Mouse (Mus musculus) C2C12 (cell line): ENCODE measurements at regions not wholly inside any gene's neighbourhood (a gene's known extent, or its start where the extent isn't known, plus 50 kb on each side); places are given as distances from the start of the nearest gene placed in this dataset.

ENCODE experiments used
- H3K27me3 ChIP-seq: one replicate; pipeline ENCODE4 v1.6.1; 2011; ENCODE audit not compliant: control insufficient read depth, insufficient read depth, insufficient read length
- H3K36me3 ChIP-seq: one replicate; pipeline ENCODE4 v1.6.1; 2011; ENCODE audit not compliant: control insufficient read depth, insufficient read depth
- H3K4me3 ChIP-seq: one replicate; pipeline ENCODE4 v1.5.1; 2011; ENCODE audit warnings: mild to moderate bottlenecking, control low read depth; ENCODE audit not compliant: poor library complexity, insufficient read depth, severe bottlenecking
- H3K79me2 ChIP-seq: one replicate; pipeline ENCODE4 v1.6.1; 2011; ENCODE audit not compliant: control insufficient read depth, insufficient read depth
- H3K79me3 ChIP-seq: one replicate; pipeline ENCODE4 v1.6.1; 2011; ENCODE audit warnings: low read depth, control low read depth
- H3ac ChIP-seq: one replicate; pipeline ENCODE3; 2011; ENCODE audit warnings: low read depth; ENCODE audit not compliant: control insufficient read depth, insufficient read length
- CEBPB ChIP-seq: IDR thresholded peaks from one replicate; pipeline ENCODE4 v1.6.1; 2011; ENCODE audit warnings: low read depth, mild to moderate bottlenecking, control low read depth, moderate library complexity
- CTCF ChIP-seq: IDR thresholded peaks from one replicate; pipeline ENCODE4 v1.5.1; 2011; ENCODE audit not compliant: control insufficient read depth, insufficient read depth, insufficient read length
- FOSL1 ChIP-seq: IDR thresholded peaks from one replicate; pipeline ENCODE4 v1.8.0; 2011; ENCODE audit warnings: mild to moderate bottlenecking, low read length; ENCODE audit not compliant: poor library complexity, insufficient read depth, severe bottlenecking
- MAX ChIP-seq: IDR thresholded peaks from one replicate; pipeline ENCODE4 v1.6.1; 2011; ENCODE audit warnings: mild to moderate bottlenecking, control low read depth
- MYOD1 ChIP-seq: IDR thresholded peaks from one replicate; pipeline ENCODE4 v1.6.1; 2011; ENCODE audit warnings: low read depth; ENCODE audit not compliant: control insufficient read depth, insufficient read length
- MYOG ChIP-seq: IDR thresholded peaks from one replicate; pipeline ENCODE4 v1.6.1; 2011; ENCODE audit not compliant: control insufficient read depth, insufficient read length; ENCODE audit errors: extremely low read depth
- USF1 ChIP-seq: IDR thresholded peaks from one replicate; pipeline ENCODE4 v1.6.1; 2011; ENCODE audit warnings: low read depth, mild to moderate bottlenecking, control low read depth, moderate library complexity

GRCm38 (mm10) chr1:194160761-194161461 is 457.1 kb upstream of the Plxna2 start:
- H3K79me2 ChIP-seq: no peaks in the 10 kb centered on the region
- H3K36me3 ChIP-seq: no peaks in the 10 kb centered on the region
- no peaks in the 10 kb centered on the region for H3K79me3 ChIP-seq
- no peak overlapping the region for H3ac ChIP-seq
- TF ChIP-seq MAX (no peak), CTCF (no peak), FOSL1 (no peak), MYOG (no peak), CEBPB (no peak), MYOD1 (no peak), USF1 (no peak)
- no peaks in the 10 kb centered on the region for H3K27me3 ChIP-seq
- H3K4me3 ChIP-seq: no peak overlapping the region

DNA sequence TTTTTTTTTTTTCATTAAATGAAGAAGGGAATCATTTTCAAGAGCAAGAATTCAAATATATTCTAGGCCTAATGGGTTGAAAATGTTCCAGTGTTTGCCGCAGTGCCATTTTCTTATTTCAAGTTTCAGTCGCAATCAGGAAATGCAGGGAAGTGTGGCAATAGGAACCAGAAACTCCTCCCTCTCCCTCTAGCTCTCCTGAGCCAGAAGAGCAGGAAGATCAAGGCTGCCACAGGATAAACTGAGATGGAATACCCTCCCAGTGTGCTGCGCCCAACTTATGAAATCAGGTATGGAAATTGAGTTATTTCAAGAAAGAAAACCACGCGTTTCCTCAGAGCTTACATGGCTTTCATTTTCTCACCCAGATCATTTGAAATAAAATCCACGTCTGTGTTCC is 460.8 kb upstream of the Plxna2 start:
- TF ChIP-seq MYOD1 (no peak), USF1 (no peak), MAX (no peak), FOSL1 (no peak), CEBPB (no peak), CTCF (no peak), MYOG (no peak)
- H3K36me3 ChIP-seq: no peaks in the 10 kb centered on the region
- no peak overlapping the region for H3K4me3 ChIP-seq
- no peak overlapping the region for H3ac ChIP-seq
- H3K79me2 ChIP-seq: no peaks in the 10 kb centered on the region
- no peaks in the 10 kb centered on the region for H3K79me3 ChIP-seq
- no peaks in the 10 kb centered on the region for H3K27me3 ChIP-seq

DNA sequence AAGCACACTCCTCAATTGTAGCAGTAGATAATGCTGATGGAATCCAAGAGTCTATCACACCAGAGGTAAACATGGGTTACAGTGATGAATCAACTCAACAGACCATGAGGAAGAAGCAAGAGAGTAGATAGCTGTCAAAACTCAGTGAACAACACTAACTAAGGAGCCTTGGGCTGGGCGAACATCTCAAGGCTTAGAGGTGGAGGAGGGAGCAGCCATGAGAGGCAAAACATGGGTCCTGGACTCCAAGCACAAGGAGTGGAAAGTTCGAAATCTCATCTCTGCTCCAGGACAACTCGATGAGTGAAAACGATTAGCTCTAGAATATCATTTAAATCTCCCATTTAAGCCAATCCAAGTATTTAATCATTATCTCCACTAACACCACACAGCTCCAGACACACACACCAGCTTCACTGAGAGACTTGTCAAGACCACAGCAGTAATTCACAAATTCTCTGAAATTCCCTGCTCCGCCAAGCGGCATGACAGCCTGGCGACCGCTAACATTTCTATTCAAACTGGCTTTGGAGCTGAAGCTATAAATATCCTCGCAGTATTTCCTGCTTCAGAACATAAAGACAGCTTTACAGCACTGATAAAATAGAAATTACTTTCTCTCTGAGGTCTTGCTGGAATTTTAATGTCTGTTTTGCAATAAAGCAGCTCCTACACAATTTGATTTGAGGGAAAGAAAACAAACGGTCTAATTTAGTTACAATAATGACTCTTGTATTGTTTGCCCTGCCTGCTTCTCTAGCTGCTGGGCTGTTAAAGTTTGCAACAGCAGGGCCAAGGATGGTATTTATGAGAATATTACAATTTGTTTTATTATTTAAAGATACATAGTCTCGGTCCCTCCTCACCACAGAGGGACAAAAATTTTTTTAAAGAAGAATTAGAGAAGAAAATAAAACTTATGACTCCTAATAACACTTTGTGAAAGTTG is 469.3 kb upstream of the Plxna2 start:
- no peak for TF ChIP-seq CTCF
- TF ChIP-seq CEBPB: no peak
- no peak for TF ChIP-seq FOSL1
- no peak for TF ChIP-seq MAX
- no peak for TF ChIP-seq MYOG
- no peak for TF ChIP-seq MYOD1
- TF ChIP-seq USF1: no peak
- H3K79me3 ChIP-seq: no peaks in the 10 kb centered on the region
- H3ac ChIP-seq: no peak overlapping the region
- H3K36me3 ChIP-seq: no peaks in the 10 kb centered on the region
- no peaks in the 10 kb centered on the region for H3K27me3 ChIP-seq
- H3K4me3 ChIP-seq: no peak overlapping the region
- H3K79me2 ChIP-seq: no peaks in the 10 kb centered on the region

- no peaks in the 10 kb centered on the region for H3K27me3 ChIP-seq
- no peak overlapping the region for H3ac ChIP-seq
- H3K79me2 ChIP-seq: no peaks in the 10 kb centered on the region
- no peak overlapping the region for H3K4me3 ChIP-seq
- no peaks in the 10 kb centered on the region for H3K79me3 ChIP-seq
- H3K36me3 ChIP-seq: no peaks in the 10 kb centered on the region
- TF ChIP-seq CTCF (no peak), MYOD1 (no peak), USF1 (no peak), CEBPB (no peak), FOSL1 (no peak), MAX (no peak), MYOG (no peak)
These were observed 500.2 kb upstream of the Plxna2 start for GRCm38 (mm10) chr1:194117631-194118360.

- Histone ChIP-seq H3K79me2 (no peaks in the 10 kb centered on the region), H3ac (no peak overlapping the region), H3K79me3 (no peaks in the 10 kb centered on the region), H3K27me3 (no peaks in the 10 kb centered on the region), H3K4me3 (no peak overlapping the region), H3K36me3 (no peaks in the 10 kb centered on the region)
- TF ChIP-seq CEBPB (no peak), CTCF (no peak), MAX (no peak), MYOD1 (no peak), USF1 (no peak), MYOG (no peak), FOSL1 (no peak)
These were observed 503.6 kb upstream of the Plxna2 start for GRCm38 (mm10) chr1:194114399-194114798.
